Mouse (Mus musculus): ENCODE data around the gene Gprc5c.

Gene Gprc5c

DNA sequence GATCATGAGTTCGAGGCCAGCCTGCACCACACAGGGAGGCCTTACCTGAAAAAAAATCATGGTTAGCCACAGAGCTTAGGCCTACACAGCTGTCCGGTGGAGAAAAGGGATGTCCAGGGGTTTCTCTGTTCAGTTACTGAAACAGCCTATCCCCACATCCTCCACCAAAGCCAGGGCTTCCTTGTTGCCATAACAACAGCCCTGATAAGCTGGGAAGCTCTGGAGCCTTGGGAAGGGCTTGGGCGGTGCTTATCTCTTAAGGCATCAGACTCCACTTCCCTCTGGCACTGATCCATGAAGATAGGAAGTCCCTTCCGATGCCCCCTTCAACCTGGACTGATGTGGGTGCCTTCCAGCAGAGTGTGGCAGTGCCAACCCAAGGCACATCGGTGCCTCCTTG, 17.8 kb upstream of the Gprc5c start:
- in situ Hi-C loops (cut with MboI, MseI) = no loop called here

DNA sequence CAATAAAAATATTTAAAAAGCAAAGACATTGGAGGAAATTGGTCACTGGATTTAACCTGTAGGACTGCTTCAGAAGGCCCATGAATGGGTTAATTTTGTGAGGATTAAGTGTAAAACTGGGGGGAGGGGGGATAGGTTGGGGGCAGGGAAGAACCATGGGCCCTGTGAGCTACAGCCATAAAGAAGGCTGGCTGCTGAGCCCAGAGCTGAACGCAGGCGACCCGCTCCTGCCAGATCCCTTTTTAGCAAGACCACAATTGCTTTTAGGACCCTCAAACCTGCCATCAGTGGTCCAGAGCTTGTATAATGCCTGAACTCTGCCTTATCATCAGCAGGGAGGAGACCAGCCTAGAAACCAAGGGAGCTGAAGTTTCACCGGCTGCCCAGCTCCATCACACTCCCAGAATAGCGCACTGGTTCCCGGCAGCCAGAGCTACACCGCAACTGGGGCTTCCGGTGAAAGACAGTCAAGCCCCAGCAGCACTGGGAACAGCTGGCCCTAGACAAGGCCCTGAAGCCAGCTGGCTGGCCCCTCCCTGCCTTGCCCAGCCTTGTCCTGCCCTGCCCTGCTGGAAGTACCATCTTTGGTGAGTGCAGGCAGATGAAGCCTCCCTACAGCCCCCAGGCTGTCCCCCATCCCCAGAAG, 7.0 kb upstream of the Gprc5c start:
- in situ Hi-C loops (cut with MboI, MseI) = no loop called here

DNA sequence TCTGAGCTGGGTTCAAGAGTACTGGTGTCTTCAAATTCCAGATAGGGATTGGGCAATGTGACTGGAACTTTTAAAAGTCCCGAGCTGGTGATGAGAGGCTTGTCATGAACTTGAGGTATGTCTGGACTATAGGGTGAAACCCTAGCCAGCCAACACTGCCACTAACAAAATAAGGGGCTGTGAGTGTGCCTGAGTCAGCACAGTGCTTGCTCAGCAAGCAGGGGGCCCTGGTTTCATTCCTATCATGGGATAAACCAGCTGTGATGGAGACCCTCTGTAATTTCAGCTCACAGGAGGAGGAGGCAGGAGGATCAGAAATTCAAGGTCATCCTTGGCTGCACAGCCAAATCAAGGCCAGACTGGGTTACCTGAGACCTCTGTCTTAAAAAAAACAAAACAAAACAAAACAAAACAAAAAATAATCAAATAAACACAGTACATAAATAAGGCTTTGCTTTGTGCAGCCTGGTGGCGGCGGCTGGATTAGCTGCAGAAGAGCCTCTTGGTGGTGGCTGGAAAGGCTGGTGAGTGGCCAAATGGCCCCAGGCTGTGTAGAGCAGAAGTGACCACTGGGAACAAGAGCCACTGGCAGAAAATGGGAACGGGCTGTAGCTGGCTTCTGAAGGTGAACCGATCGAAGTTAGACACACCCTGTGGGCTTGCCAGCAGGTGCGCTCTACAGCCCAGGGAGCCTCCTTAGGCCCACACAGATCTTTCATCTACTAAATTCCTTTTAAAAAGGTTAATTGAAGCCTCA, 6.3 kb upstream of the Gprc5c start:
- in situ Hi-C loops (cut with MboI, MseI) = no loop called here

DNA sequence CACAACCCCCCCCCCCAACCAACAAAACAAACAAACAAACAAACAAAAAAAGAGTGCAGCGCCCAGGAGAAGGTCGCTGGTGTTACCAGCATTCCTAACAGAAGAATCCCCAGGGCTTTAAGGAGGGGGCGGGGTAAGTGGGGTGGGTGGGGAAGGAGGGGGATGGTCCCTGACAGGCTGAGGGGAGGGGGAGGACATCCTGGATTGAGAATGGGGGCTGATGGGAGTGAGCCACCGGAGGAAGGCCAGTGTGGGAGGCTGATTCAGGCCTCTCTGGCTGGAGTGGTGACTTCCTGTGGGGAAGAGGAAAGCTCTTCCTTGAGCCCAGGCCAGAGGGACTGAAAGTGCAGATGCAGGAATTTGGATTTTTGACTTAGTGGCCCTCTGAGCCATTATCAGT, 4.6 kb upstream of the Gprc5c start:
- in situ Hi-C loops (cut with MboI, MseI) = no loop called here

DNA sequence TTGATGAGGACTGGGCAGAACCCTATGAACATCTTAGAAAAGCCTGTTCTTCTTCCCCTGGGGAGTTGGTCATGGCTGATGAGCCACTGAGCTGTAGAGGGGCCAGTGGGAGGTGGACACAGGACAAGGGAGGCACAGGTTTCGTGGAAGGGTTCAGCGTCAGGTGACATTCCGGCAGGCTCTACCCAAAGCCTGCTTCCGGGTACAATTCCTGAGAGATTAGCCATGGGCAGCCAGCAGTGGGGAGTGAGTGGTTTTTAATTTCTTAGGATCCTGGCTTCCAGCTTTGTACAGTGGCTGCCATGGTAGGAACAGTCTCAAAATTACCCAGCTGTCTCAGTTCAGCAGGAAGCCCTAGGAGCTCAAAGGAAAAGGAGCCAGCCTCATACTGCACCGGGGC, 3.9 kb upstream of the Gprc5c start:
- in situ Hi-C loops (cut with MboI, MseI) = no loop called here

DNA sequence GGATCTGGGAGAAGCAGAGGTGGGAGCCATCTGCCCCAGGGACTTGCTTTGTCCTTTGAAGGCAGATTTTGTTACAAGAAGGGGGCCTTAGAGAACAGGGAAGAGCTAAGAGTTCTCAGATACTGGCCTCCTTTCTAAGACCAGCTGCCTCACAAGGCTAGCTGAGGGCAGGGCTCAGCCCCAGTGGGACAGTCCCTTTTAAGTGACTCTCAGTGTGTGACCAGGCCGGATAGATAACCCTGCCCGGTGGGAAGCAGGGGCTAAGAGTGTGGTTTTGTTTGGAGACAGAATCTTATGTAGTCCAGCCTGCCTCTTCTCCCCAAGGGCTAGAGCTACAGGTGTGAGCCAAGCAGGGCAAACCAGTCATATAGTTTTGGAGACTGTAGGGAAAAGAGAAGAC, 1.4 kb upstream of the Gprc5c start:
- in situ Hi-C loops (cut with MboI, MseI) = no loop called here

DNA sequence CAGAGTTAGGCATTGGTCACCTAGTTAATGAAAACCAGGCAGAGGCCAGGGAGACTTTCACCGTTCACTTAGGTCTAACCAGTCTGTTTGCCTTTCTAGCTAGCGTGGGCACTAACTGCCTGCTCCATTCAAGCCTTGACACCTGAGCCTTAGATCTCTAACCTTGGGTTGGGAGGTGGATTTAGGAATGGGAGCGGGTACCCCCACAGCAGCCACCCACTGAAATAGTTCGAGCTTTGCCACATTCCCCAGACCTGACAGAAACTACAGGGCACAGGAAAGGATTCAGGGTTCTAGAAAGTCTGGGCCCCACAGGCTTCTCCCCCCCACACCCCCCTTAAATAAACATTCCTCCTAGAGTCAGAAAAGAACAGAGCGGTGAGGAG, 893 bp upstream of the Gprc5c start:
- in situ Hi-C loops (cut with MboI, MseI) = no loop called here

DNA sequence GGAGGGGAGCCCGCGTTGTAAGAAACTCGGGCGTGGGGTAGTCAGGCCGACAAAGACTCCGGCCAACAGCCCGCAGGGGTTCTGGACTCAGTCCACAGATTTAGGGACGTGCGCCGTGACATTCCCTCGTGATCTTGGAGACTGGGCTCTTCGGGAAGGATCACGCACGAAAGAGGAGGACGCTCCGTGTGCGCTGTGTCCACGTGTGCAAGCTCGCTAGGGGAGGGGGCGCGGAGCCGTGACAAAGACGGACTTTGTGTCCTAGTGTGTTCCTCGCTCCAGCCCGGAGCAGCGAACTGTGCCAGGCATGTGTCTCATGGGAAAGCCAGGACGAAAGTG, 286 bp downstream of the Gprc5c start:
- in situ Hi-C loops (cut with MboI, MseI) = no loop called here

DNA sequence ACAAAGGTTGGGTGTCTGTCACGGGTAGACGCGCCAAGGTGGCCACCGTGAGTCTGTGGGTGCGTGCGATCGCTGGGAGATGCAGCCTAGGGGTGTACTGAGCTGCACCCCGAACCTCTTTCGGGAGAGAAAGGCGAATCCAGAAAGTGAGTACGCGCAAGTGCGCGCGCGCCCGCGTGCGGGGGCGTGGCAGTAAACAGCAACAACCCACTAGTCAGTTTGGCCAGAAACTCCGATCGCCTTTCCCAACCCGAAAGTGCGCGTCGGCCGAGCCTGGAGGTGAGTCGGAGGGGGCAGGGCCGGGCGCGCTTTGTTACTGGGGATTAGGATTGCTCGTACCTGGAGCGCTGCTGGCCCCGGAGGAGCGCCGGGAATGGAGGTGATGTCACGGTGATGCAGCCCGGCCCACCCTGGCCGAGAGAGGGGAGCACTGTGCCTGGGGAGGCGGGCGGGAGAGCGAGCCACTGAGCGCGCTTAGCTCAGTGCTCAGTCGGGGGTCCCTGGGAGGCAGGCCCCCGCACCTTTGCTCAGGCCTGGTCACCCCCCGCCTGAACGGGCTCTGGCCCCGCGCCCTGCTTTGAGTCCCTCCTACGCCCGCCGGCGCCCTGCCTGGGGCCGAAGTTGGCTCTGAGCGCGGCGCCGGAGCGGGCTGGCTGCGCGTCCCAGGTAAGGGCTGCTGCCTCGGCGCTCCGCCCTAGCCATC, 807 bp downstream of the Gprc5c start:
- in situ Hi-C loops (cut with MboI, MseI) = no loop called here

DNA sequence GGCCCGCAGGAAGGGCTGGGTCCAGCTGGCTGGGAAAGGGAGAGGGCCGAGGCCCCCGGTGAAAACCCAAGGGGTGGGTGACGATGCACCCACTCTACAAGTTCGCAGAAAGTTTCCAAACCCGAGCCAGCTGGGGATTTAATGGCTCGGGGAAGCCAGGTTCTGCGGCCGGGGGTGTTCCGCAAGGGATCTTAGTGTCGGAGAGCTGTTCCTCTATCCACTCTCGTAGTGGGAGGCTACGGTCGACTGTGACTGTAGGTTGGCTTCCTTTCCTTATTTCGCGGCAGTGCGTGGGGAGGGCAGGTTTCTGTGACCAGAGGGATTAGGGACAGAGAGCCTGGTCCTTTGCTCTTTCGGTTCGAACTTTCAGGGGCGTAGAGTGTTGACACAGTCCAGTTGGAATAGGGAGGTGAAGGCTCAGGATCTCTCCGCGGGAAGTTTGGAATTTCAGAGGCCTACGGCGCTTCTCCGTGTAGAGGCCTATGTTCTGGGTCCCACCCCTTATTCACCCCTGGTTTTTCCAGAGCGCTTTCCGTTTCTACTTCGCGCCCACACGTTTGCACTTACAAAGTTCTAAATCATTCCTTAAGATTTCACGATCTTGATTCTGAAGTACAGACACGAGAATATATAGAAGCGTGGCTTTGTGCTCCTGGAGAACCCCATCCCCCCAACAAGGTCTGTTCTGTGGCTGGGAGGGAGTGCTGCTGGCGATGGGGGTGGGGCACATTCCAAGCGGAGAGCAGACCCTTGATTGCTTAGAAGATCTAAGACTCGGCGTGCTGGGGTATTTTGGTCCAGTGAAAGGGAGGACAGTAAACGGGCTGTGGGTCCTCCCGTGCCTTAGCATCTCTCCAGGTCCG, 1.6 kb downstream of the Gprc5c start:
- in situ Hi-C loops (cut with MboI, MseI) = no loop called here

DNA sequence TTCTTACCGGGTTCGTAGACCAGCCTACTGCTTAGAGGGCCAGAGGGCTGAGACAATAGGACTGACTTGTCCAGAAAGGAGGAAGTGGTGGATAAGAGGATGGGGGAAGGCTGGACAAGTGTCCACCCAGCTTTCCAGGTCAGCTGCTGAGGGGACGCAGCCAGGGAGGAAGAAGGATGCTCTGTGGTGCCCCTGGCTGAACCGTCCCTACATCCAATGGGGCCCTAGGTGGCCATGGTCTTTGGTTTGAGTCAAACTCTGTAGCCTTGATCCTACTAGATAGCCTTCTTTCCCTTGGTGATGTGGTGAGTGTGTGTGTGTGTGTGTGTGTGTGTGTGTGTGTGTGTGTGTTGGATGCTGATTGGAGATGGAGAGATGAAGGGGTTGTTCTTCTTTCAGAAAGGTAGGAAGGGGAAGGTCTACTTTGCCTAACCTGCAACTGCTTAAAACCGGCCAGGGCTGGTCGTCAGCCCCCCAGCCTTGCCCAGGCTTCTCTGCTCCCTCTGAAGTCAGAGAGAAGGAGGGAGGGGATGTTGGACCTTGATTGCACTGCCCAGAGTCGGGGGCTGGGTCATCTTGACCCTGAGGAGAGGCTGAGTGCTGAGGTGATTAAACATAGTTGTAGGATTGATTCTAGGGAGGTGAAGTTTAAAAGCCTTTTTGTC, 2.4 kb downstream of the Gprc5c start:
- in situ Hi-C loops (cut with MboI, MseI) = no loop called here

DNA sequence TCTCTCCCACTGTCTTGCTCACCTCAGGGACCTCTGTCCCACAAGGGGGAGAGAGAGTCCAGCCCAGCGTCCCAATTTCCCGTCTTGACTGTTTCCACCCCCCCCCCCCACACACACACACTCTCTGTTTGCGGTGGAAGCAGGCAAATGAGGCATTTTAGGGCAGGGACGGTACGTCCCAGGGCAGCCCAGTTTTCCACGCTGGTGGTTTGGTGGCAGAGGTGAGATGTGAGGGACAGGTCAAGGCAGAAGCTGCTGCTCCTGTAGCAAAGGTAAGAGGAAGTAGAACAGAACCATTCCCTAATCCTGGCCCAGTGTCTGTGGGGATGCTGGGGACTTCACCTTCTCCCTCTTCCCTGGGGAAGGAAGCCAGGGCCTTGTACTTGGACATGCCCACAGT, 3.6 kb downstream of the Gprc5c start:
- in situ Hi-C loops (cut with MboI, MseI) = no loop called here

DNA sequence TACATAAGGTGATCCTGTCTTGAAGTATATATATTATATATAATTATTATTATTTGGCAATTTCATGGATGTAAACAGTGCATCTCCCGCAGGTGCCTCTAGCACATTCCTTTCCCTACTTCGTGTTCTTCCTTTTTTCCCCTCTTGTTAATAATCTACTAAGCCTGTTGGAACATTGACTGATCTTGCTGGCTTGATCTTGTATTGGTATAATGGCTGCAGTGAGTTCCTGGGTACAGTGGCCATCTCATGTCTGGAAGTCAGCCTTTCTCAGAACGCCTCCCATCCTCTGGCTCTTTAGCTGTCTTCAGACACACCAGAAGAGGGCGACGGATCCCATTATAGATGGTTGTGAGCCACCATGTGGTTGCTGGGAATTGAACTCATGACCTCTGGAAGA, 5.2 kb downstream of the Gprc5c start:
- in situ Hi-C loops (cut with MboI, MseI) = no loop called here

DNA sequence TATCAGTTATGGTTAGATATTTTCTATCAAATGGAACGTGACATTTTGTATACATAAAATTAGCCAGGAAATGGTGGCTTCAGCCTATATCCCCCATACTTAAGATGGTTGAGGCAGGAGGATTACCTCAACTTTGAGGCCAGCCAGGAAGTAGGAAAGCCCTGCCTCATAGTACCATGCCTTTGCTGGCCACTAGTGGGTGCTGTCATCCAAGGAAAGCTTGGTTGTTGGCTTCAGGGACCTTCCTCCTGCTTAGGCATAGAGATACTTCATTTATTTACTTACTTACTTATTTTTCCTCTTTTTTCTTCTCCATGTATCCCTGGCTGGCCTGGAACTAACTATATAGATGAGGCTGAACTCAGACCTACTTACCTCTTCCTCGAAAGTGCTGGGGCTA, 7.7 kb downstream of the Gprc5c start:
- in situ Hi-C loops (cut with MboI, MseI) = no loop called here

DNA sequence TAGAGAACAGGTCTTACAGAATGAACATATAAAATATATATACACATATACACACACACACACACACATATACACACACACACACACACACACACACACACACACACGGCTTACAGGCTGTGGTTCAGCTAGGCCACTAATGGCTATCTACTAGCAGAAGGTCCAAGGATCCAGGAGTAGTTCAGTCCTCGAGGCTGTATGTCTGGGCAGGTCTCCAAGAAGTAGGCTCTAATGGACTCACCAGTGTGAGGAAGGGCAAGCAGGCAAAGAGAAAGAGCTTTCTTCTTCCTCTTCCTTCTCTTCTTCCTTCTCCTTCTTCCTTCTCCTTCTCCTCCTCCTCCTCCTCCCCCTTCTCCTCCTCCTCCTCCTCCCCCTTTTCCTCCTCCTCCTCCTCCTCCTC, 10.1 kb downstream of the Gprc5c start:
- in situ Hi-C loops (cut with MboI, MseI) = no loop called here

DNA sequence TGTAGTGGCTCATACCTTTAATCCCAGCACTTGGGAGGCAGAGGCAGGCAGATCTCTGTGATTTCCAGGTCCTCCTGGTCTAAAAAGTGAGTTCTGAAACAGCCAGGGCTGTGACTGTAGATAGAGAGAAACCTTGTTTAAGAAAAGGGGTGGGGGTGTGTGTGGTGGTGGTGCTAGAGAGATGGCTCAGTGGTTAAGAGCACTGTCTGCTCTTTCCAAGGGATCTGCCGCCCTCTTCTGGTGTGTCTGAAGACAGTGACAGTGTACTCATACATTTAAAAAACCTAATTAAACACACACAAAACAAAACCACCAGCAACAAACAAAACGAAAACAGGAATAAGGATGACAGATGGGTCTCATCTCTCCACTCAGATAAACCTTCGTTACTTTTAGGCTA, 11.7 kb downstream of the Gprc5c start:
- in situ Hi-C loops (cut with MboI, MseI) = no loop called here

DNA sequence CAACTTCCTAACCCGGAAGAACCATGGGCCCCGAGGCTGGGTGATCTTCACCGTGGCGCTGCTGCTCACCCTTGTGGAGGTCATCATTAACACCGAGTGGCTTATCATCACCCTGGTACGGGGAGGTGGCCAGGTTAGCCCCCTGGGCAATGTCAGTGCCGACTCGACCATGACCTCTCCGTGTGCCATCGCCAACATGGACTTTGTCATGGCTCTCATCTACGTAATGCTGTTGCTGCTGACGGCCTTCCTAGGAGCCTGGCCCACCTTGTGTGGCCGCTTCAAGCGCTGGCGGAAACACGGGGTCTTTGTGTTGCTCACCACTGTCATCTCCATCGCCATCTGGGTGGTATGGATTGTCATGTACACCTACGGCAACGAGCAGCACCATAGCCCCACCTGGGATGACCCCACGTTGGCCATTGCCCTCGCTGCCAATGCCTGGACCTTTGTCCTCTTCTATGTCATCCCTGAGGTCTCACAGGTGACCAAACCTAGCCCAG, 13.0 kb downstream of the Gprc5c start:
- in situ Hi-C loops (cut with MboI, MseI) = no loop called here

DNA sequence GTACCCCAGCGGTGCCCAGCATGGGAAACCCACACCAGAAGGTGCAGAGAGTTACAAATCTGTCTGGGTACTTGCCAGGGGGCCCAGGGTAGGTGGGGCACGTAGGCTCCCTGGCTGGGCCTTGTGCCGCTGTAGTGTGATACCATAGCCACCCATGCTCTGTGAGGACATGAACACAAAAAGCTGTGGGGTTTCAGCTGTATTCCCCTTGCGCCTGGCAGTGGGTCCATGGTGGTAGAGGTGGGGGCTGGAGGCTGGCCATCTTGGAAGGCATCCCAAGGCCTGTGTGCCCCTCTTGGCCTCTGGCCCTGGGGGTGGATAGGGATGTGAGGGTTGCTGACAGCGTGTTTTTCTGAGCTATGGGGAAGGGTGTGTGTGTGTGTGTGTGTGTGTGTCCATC, 15.0 kb downstream of the Gprc5c start:
- in situ Hi-C loops (cut with MboI, MseI) = no loop called here

DNA sequence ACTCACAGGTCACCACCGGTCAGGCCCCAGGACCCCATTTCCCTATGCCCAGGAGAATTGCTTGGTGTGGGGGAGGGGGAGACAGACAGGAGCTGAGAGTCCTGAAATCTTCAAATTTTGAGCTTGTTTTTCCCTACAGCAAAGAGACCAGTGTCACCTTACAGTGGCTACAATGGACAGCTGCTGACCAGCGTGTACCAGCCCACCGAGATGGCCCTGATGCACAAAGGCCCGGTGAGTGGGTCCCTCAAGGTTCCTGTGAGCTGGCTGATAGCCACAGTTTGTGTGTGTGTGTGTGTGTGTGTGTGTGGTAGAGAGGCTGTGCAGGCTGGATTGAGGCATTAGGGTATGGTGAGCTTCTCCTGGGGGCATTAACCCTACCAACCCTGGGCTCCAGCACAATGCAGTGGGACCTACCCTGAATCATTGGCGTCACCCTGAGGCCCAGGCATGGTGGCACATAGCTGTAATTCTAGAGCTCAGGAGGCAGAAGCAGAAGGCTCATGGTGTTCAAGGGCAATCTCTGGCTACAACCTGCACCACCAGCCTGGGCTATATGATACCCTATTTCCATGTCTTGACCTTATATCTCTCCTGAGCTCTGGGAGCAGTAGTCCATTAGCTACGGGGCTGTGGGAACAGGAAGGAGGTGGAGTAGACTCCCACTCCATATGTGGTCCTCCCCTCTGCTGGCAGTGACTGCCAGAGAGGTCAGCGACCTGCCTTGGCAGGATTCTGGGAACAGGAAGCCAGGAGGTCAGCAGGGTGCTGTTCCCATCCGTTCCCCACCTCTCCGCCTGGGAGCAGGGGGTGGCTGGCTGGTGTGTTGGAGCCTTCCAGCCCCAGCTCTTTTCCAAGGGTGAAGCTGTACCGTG, 15.8 kb downstream of the Gprc5c start:
- in situ Hi-C loops (cut with MboI, MseI) = no loop called here

Data from T-helper 1 cell (primary cell).